Mouse (Mus musculus) mouse embryonic stem cell (cell line): Measurements from ENCODE around the gene Macrod2.

Experiments used
- in situ Hi-C, 2 experiments: fragments of 300-500 bp; cut with MboI; formaldehyde crosslinking; loops; 1 replicate in 1 of 2; 3 replicates in 1 of 2; pipeline ENCODE4 v1.14.3; 2019 to 2020; ENCODE audit warnings: low sequenced_read_pairs in 2 of 2, low pct_unique_long_range_greater_than_20kb in 1 of 2, mixed read lengths in 1 of 2; ENCODE audit not compliant: unreplicated experiment in 1 of 2

The Macrod2 gene

DNA sequence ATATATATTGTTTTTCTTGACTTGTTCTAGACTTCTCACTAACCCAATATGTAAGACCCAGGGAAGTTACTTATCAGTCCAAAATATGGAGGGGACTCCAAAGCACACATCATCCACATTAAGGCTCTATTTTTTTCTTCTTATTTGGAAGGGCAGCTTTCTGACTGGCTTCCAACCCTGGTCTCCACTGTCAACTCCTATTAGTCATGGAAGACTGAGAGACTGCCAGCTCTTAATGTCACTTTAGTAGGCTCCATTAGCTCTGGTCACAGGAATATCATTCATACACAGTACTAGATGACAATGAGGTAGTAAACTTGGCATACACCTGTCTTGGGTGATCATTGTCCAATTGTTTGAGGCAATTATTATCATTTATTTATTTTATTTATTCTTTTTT is 1631.6 kb downstream of the Macrod2 start:
- in situ Hi-C loops = no loop called here

DNA sequence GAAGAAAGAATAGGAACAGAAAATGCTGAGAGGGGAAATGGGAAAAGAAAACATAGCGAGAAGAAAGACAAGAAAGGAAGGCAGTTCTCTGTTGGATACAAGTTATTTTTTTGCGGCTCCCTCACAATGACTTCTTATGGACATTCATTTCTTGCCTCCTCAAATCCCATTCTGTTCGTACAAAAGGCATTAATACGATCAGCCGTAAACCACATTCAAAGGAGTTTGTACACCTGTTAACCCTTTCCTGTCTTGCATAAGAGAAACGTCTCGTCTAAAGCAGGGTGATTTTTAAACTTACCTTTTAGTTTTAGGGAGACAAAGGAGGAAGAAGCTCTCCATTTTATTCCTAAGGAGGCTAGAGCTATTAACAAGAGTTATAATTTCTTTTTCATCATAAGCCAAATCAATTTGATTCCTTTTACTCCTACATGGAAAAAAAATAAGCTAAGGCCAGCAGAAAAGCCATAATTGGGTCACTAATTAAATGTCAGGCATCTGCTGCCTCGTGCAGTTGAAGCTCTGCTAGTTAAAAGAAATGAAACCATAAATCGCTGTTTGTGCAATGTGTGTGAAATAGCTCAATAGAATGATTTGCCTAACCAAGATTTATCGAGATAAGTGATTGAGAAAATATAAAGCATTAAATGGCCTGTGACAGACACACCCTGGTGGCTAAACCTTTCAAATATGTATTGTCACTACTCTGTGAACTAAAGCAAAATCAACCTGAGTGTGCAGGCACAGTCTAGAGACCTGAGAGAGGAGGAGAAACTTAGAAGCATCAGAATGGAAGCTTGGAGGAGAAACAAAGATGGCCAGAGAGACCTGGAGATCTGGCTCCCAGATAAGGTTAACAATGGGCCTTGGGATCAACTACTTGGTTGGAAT is 1635.9 kb downstream of the Macrod2 start:
- in situ Hi-C loops = no loop called here

DNA sequence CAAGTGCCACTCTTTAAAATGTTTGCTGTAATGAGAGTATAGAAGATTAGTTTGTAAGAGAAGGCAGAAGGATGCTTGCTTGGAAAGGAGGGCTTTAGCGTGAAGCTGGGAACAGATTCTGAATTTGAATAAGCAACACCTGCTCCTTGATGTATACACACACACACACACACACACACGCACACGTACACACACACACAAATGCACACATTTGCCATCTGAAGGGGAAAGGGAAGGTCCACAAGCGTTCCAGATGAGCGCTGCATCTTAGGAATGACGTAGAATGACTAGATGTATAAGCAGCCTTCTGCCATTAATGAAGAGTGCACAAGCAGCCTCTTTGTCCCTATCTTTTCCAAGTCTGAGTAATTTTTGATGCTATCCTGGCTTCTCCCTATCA is 1660.5 kb downstream of the Macrod2 start:
- in situ Hi-C loops = no loop called here

DNA sequence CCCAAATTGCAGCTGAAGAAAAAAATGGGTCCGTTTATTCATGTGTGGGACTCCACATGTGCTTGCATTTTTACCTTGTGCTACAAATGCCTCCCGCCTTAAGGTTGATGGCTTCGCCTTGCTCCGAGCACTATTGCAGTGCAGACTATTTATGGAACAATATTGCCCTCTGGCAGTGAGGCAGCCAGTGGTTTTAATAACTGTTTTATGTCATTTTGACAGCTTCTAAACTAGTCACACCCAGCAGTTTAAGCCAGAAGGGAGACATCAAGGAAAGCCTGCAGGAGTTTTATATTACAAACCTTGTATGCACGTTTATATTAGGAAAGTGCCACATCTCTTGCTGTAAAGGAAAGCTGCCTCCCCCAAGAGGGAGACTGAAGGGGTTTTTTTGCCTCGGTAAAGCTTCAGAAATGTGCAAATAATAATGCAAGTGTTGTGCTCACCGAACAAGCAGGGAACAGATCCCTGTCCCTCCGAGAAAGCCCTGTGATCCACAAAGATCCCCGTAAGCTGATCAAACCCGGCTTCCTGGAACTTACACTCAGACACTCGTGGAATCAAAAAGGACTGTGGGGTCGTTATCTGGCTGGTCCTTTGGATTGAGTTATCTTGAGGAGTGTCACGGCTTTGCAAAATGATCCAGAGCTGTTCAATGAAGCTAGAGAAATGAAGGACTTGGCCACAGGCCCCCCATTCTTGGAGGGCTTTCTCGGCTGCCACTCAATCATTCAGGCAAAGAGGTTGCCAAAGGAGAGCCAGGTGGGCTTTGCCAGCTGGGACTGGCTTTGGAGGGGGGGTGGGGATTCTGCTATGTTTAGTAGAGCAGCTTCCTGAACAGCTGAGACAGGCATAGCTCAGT is 1663.0 kb downstream of the Macrod2 start:
- in situ Hi-C loops = no loop called here

DNA sequence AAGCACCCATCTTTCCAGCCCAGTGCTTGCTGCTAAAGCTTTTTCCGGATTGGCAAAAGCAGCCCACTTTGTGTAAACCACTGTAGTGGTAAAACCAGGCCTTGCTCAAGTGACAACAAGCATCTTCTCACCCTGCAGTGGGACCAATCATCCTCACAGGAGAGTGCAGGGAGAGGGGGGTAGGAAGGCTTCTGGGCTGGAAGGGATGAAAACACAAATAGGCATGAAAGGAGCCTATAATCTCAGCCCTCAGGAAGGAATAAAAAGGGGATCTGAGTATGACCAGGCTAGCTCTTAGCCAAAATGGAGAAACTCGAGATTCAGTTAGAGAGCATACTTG is 1663.6 kb downstream of the Macrod2 start:
- in situ Hi-C loops = no loop called here

DNA sequence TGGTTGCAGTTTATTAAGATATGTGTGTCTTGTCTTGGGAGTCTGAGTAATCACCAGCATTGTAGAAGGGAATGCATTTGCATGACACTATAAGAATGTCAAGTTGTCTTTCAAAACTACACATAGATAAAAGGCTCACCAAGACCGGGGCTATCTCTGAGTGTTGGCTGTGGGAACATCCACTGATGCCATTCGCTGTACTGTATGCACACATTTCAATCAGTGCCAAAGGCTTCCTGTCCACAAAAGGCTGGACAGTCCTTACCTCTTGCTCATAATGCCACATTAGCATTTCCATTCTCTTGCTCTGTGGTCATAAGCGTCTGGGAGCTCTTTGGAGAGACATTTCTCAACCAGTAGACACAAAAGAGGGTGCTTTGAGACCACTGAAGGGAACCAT is 1713.8 kb downstream of the Macrod2 start:
- in situ Hi-C loops = no loop called here

DNA sequence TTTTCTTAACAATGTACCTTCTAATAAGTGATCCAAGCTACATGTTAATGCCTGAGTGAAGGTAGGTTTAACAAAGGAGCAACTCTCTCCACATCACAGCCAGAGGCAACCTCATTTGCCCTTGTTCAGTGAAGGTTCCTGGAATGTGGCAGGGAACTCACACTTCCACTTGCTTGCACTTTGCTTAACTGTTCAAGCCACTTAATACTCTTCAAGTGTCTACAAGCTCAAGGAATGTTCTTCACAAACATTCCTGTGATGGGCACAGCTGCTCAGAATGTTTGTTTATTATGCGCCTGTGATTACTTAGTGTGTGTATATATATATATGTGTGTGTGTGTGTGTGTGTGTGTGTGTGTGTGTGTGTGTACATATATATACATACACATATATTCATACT is 1721.5 kb downstream of the Macrod2 start:
- in situ Hi-C loops = no loop called here

DNA sequence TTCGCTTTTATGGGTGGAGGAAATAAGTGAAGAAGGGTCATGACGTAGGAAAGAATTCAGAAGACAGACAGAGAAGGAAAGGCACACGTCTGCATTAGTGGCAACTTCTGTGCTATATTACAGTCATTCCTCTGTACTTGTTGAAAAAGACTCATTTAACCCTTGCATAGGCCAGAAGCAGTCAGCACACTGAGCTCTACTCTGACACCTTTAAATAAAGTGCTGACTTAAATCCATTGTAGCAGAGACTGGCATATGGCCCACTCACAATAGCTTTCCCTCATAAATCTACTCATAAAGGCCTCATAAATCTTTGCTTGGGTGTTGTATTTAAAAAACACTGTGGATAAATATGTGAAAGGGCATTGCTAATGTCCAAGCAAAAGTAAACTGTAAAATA is 1733.0 kb downstream of the Macrod2 start:
- in situ Hi-C loops = no loop called here

DNA sequence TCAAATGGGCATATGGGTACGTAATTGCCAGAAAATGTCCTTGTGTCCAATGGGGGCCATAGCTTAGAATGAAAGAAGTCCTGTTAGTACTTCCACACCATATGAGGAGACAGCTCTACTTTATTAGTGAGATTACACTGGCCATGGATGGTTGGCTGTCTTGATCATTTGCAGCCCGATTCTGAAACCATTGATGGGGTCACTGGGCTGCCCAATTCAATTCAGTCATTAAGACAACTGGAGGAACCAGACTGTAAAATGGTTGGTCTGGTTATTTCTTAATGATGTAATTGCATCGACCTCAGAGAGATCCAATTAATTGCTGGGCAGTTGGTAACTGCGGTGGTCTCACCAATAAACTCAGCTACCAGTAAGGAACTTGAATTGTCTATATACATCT is 1734.1 kb downstream of the Macrod2 start:
- in situ Hi-C loops = no loop called here

DNA sequence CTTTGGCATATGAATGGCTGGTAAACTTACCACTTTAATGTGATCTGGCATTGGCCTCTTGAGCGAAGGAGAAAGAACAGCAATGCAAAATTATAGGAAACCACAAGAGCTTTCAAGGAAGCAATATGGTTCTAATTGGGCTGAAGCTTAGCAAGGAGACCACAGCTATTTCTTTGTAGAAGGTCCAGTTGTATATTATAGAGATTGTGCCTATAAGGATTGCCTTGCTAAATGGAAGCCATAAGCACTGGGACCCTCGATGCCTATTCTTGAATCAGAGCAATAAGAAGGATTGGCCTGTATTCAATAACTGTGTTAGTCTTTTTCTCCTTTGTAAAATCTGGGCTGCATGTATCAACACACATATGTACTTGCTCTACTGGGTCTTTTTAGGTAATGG is 1754.2 kb downstream of the Macrod2 start:
- in situ Hi-C loops = no loop called here

DNA sequence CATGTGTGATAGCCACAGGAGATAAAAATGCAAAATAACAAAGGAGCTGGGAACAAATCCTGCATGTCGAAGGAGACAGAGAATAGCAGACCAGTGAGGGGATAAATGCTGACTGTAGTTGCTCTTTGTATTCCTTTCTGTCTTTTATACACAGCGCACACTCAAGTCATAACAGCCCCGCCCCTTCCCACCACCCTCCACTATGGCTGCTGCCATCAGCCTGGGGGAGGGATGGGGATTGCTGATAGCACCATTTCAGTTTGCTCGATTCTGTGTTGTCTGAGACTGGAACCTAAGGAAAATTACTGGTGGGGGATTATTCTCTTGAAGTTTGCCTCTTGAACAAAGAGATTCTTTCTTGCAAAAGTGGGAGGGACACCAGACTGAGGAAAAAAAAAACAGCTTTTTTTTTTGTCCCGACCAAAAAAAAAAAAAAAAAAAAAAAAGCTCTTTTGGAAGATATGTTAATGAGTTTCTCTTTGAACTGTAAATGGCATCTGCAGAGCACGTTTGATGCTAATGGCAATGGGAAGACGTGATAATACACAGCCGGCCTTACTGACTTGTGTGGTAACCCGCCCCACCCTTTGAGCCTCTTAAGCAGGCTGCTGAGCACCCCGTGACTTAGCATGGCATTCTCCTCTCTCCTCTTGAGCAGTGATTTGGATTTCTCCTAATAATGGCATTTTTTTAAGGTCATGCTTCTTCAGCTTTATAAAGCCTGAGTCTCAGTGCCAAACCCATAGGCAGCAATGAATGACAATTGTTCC is 1768.6 kb downstream of the Macrod2 start:
- in situ Hi-C loops = no loop called here

DNA sequence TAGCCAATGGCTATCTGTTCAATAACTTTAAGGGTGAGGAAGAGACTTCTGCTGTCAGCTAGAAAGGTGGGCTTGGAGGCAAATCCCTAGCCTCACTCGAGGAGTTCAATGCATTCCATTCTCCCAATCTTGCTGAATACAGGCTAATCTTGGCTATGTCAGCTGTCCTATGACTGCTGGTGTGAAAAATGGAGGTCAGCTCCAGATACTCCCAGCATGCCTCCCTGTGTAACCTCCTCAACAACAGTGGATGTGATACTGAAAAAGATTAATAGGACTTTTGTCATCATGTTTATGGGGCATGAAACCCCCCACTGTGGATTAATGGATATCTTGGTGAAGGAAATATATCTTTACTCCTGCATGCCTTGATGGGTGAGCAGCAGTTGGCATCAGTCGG is 1774.5 kb downstream of the Macrod2 start:
- in situ Hi-C loops = no loop called here

DNA sequence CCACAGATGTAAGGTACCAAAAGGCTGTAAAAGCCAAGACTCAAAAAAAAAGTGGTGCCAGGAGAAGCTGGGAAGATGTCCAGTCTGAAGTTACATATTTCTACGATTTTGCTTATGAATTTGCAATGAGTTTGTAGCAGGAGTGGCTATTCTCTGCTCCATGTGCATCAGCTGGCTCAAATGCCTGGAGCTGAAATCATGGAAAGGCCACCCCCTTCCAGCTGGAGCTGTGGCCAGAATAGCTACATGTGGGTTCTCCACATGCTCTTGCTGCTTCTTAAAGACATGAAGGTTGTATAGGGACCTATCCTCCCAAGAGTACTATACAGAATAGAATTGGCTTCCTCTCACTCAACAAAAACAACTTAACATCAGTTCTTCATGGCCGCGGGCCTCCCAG is 1777.6 kb downstream of the Macrod2 start:
- in situ Hi-C loops = no loop called here

DNA sequence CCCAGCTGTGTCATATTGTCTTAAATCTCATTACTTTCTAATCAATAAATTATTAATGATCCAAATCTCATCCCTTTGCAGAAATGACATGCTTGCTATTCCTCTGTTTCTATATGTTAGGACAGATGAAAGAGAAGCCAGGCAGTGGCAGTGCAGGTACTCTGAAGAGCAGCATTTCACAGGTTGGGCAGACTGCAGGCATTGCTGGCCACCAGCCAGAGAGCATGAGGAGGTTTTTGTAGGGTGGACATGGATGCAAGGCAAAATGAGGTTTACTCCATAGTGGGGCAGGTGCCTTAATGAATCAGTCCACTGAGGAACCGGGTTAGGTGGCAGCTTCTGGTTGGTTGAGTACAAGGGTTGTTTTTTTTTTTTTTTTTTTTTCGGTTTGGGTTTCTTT is 1778.9 kb downstream of the Macrod2 start:
- in situ Hi-C loops = no loop called here

DNA sequence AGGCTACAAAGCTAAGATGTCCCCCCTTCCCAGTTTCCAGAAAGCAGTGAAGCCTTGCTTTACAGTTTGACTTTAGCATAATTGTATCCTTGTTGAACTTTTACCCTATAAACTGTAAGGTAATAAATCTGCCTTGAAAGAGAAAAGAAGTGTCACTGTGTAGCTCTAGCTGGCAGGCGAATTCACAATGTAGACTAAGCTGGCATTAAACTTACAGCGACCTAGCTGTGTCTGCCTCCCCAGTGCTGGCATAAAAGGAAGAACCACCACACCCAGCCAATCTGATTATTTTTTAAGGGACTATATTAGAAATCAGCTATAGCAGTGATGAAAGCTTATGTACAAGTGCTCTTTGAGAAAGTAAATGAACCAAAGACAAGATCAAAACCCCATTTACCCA is 1791.8 kb downstream of the Macrod2 start:
- in situ Hi-C loops = no loop called here

DNA sequence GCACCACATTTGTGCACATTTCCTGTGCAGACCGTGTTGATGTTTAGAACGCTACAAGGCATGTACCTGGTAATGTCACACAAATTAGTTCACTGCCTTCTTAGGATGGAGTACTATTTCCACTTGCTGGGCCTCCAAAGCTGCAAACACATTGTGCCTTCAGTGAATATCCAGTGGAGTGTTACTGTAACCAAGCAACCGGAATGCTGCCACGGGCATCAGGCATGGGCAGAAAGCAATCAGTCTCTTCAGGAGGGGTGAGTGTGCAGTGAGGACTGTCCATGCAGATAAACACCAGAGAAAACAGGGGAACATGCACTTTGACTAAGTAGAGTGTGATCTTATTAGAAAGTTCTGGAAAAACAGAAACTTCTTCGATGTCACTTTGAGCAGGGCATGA is 1792.3 kb downstream of the Macrod2 start:
- in situ Hi-C loops = no loop called here

DNA sequence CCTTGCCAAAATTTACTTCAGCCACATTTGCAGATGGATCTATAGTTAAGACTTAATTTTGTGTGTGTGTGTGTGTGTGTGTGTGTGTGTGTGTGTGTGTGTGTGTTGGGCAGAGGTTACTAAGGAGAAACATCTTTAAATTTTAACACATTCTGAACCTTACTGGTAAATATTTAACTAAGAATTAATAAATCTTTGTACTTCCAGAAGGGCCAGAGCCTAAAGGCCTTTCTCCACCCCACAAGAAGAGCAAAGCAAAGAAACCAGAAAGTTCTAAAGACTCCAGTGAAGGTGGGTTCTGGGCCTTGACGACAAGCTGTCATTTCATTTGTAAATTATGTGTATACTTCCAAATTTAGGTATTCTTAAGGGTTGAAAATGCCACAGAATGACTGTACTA is 1822.3 kb downstream of the Macrod2 start:
- in situ Hi-C loops = no loop called here

DNA sequence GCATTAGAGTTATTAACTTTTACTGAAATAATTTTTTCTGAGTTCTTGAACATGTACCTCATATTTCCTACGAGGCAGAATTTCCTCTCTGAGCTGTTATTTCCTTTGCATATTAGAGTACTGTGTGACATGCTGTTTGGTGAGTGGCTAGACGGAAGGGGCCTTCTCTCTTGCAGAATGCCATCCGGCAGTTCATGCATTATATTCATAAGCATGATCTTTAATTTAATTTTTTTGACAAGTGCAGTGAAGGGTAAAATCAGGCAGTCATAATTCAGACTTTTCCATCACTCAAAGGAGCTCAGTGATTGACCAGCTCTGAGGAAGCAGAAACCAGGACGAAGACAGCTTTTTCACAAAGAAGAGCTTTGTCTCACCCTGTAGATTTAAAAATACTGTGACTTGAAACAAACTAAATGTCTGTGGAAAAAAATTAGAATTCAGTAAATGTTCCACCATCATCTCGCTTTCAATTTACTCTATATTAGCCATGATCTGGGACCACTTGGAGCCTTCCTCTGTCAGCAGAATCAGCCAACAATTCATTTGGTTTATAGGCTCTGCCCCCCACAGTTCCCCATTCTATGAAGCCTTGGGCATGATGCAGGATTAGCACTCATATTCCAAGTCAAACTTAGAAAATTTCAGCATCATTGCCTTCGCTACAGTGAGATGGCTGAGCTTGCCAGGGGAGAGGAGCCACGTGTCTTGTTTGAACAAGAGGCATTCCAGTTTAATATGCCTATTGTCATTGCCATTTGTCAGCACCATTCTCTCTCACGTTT is 1827.2 kb downstream of the Macrod2 start:
- in situ Hi-C loops = no loop called here
